Mouse (Mus musculus) heart, postnatal 0 days (tissue): ENCODE measurements around the gene Snrnp25.

Experiments used
- CTCF ChIP-seq: IDR thresholded peaks from 2 replicates; pipeline ENCODE4 v1.5.1; 2016; ENCODE audit warnings: antibody characterized with exemption, control low read depth, low read depth
- EP300 ChIP-seq: IDR thresholded peaks from 2 replicates; pipeline ENCODE4 v1.6.1; 2016; ENCODE audit warnings: antibody characterized with exemption, low read depth

DNA sequence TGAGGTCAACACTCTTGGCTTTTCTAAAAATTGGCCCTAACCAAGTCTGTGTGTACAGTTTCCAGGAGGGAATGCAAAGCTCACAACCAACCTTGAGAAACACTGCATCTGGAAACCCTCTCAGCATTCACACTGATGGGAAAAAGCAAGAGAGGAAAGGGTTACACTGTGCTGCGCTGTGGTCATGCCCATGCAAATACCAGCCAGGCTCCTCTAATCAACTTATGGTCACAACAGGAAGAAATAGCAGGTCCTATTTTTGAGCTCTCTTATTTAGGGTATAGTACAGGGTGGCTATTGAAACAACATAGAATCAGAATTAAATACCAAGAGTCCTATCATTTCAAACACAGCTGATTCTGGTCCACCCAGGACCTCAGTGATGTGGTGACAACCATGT lies 39.4 kb downstream of the Snrnp25 start:
- TF ChIP-seq CTCF (no peak), EP300 (no peak)
